Mouse (Mus musculus) C2C12 (cell line): ENCODE results near the gene Stk38.

Experiments used
- CTCF ChIP-seq: IDR thresholded peaks from one replicate; pipeline ENCODE4 v1.5.1; 2011; ENCODE audit not compliant: control insufficient read depth, insufficient read depth, insufficient read length
- MAX ChIP-seq: IDR thresholded peaks from one replicate; pipeline ENCODE4 v1.6.1; 2011; ENCODE audit warnings: mild to moderate bottlenecking, control low read depth
- MYOG ChIP-seq: IDR thresholded peaks from one replicate; pipeline ENCODE4 v1.6.1; 2011; ENCODE audit not compliant: control insufficient read depth, insufficient read length; ENCODE audit errors: extremely low read depth
- USF1 ChIP-seq: IDR thresholded peaks from one replicate; pipeline ENCODE4 v1.6.1; 2011; ENCODE audit warnings: low read depth, mild to moderate bottlenecking, control low read depth, moderate library complexity

GRCm38 (mm10) chr17:29015638-29016037 lies 7.8 kb upstream of the Stk38 start:
- TF ChIP-seq CTCF = no peak
- TF ChIP-seq MAX = no peak
- TF ChIP-seq MYOG = no peak
- TF ChIP-seq USF1 = no peak
